Mouse (Mus musculus) skeletal muscle tissue, adult 2 months (tissue): ENCODE results near the gene Fam171a1.
"Not testable (repeated sequence)": the region's sequence is repeated elsewhere in the genome, so short reads cannot be mapped to it uniquely, and the experiment has no call there.

Experiments used
- DNase-seq: peaks from one replicate; pipeline ENCODE4 v3.0.0-alpha.2; 2012; ENCODE audit warnings: low read depth, low spot score

Fam171a1 gene

GRCm38 (mm10) chr2:3171774-3172173, 57.8 kb downstream of the Fam171a1 start:
- no peak for DNase-seq

- DNase-seq: no peak
These were observed 58.6 kb downstream of the Fam171a1 start for GRCm38 (mm10) chr2:3172656-3173055.

GRCm38 (mm10) chr2:3174890-3175289, 60.9 kb downstream of the Fam171a1 start:
- DNase-seq: no peak

- not testable (repeated sequence) for DNase-seq
These were observed 62.0 kb downstream of the Fam171a1 start for GRCm38 (mm10) chr2:3175988-3176387.

GRCm38 (mm10) chr2:3176751-3177150, 62.7 kb downstream of the Fam171a1 start:
- no peak for DNase-seq

- no peak for DNase-seq
These were observed 66.5 kb downstream of the Fam171a1 start for GRCm38 (mm10) chr2:3180550-3180949.

- DNase-seq: no peak
These were observed 69.6 kb downstream of the Fam171a1 start for GRCm38 (mm10) chr2:3183656-3184055.

GRCm38 (mm10) chr2:3185335-3185734, 71.3 kb downstream of the Fam171a1 start:
- no peak for DNase-seq

GRCm38 (mm10) chr2:3188745-3189475, 74.9 kb downstream of the Fam171a1 start:
- no peak for DNase-seq

- no peak for DNase-seq
These were observed 77.1 kb downstream of the Fam171a1 start for GRCm38 (mm10) chr2:3191149-3191548.

- DNase-seq: no peak
These were observed 81.5 kb downstream of the Fam171a1 start for GRCm38 (mm10) chr2:3195511-3195910.

- no peak for DNase-seq
These were observed 86.4 kb downstream of the Fam171a1 start for GRCm38 (mm10) chr2:3200422-3200821.

- no peak for DNase-seq
These were observed 93.1 kb downstream of the Fam171a1 start for GRCm38 (mm10) chr2:3206975-3207642.

- no peak for DNase-seq
These were observed 101.5 kb downstream of the Fam171a1 start for GRCm38 (mm10) chr2:3215480-3215879.

- no peak for DNase-seq
These were observed 102.6 kb downstream of the Fam171a1 start for GRCm38 (mm10) chr2:3216617-3217016.

GRCm38 (mm10) chr2:3217577-3217976, 103.6 kb downstream of the Fam171a1 start:
- DNase-seq: not testable (repeated sequence)

GRCm38 (mm10) chr2:3218225-3218624, 104.2 kb downstream of the Fam171a1 start:
- DNase-seq: peak; percentile 7

GRCm38 (mm10) chr2:3228475-3228874, 114.5 kb downstream of the Fam171a1 start:
- no peak for DNase-seq

GRCm38 (mm10) chr2:3229060-3229459, 115.0 kb downstream of the Fam171a1 start:
- peak; percentile 30 for DNase-seq

- DNase-seq: no peak
These were observed 125.2 kb downstream of the Fam171a1 start for GRCm38 (mm10) chr2:3239255-3239654.

- no peak for DNase-seq
These were observed 130.2 kb downstream of the Fam171a1 start for GRCm38 (mm10) chr2:3244251-3244650.

GRCm38 (mm10) chr2:3251309-3251708, 137.3 kb downstream of the Fam171a1 start:
- DNase-seq: no peak

GRCm38 (mm10) chr2:3266466-3266865, 152.4 kb downstream of the Fam171a1 start:
- no peak for DNase-seq
